Mouse (Mus musculus): Measurements from ENCODE around the gene Asic1.
"Not testable (repeated sequence)": the region's sequence is repeated elsewhere in the genome, so short reads cannot be mapped to it uniquely, and the experiment has no call there.

Gene Asic1

DNA sequence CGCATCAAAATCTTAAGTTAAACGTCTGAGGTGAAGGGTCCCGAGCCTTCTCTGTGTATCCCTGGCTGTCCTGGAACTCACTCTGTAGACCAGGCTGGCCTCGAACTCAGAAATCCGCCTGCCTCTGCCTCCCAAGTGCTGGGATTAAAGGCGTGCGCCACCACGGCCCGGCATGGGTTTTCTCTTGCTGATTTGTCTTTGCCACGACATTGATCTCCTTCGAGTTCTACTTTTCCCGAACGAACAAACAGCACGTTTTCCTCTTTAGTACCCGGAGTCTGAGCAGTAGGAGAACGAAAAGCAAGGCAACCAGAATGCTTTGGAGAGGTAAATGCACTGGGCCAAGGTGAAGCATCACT, 31.5 kb downstream of the Asic1 start:
- in situ Hi-C loops (cut with MboI, MseI): not testable (repeated sequence)

DNA sequence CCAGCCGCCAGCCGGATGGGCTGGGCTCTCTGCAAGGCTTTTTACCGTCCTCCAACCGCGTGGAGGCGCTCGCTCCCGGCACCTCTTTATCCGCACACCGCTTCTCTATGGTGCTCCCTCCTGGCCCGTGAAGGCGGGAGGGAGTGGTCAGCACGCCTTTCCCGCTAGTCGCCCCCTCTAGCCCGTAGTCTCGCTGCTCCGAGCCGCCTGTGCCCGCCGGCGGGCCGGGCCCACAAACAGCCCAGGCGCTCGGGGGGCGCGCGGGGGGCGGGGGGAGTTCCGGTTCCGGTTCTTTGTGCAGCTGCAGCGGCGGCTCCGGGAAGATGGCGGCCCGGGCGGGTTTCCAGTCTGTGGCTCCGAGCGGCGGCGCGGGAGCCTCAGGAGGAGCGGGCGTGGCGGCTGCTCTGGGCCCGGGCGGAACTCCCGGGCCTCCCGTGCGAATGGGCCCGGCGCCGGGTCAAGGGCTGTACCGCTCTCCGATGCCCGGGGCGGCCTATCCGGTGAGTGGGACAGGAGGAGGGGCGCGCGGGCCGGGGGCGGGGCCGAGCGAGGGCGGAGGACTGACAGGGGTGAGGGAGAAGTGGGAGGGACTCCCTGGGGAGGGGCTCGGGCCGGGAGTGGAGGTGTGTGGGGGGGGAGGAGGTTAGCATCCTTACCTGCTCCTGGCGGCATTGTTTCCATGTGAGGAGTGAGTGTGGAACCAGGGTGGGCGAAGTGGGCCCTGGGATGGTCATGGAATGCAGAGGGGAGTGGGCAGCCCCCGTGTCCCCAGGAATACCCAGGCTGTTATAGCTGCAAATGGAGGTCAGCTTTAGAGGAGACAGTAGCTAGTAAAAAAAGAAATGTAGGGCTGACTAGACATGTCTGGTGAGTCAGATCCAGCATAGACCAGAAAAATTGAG, 32.1 kb downstream of the Asic1 start, which contains the start of gene Smarcd1:
Smarcd1 (plus strand) TSS at position 131 of the 902 bp plus-strand sequence.
- in situ Hi-C loops (cut with MboI, MseI): no loop called here

DNA sequence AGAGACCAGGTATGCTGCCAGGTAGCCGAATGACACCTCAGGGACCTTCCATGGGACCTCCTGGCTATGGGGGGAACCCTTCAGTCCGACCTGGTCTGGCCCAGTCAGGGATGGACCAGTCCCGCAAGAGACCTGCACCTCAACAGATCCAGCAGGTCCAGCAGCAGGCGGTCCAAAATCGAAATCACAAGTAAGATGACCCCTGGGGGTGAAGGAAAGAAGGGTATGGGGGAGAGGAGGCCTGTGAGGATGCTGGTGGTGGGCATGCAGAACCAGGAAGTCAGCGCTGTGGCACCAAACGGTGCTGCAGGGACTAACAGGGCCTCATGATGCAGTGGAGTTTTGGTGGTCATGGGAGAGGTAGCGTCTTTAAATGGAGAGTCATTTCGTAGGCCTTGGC, 32.9 kb downstream of the Asic1 start:
- in situ Hi-C loops (cut with MboI, MseI): no loop called here

DNA sequence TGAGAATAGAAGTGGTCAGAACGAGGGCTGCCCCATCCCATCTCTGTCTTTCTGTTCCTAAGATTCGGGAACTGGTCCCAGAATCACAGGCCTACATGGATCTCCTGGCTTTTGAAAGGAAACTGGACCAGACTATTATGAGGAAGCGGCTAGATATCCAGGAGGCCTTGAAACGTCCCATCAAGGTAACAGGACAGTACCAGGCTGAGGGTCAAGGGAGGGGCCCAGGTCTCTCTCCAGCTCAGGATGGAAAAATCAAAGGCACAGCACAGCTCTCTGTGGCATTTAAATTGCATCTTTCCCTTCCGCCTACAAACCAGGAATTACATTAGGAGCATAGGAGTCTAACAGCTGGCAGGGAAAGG, 33.5 kb downstream of the Asic1 start:
- in situ Hi-C loops (cut with MboI, MseI): no loop called here

DNA sequence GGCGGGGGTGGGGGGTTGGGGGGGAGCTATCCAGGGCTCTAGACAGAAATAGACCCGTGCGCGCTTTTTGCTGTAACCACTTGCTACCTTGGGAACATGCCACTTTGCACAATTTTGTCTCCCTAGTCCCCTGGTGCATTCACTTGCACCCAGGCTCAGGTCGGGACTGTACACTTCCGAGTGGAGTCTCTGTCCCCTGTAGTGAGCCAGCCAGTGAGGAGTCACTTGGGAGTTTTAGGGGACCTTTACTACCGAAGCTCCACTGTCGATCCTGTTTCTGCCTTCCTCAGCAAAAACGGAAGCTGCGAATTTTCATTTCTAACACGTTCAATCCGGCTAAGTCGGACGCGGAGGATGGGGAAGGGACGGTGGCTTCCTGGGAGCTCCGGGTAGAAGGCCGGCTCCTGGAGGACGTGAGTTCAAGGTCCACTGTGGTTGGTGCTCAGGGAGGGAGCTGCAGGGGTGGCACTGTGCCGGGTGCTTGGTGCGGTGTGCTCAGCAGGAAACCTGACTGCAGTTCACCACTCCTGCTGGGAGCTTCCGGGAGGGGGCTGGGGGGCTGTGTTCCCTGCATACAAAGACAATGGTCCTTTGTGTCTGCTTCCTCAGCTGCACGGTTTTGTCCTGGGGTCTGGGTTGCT, 34.0 kb downstream of the Asic1 start:
- in situ Hi-C loops (cut with MboI, MseI): no loop called here

DNA sequence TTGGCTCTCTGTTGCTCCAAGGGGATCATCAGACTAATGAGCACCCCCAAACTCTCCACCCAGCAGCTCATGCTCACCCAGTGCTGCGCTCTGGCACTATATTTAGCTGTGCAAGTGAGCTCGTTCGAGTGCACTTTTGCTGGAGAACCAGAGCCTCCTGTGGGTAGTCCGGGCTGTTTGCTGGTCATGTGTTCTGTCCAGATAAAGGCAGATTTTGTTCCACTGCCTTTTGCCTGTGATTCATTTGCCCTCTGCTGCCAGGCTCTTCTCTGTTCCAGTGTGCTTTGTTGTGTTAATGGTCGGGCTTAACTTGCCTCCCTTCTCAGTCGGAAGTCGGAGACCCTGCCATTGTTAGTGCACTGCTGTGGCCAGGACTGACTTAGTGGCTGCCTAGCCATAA, 34.7 kb downstream of the Asic1 start:
- in situ Hi-C loops (cut with MboI, MseI): no loop called here

DNA sequence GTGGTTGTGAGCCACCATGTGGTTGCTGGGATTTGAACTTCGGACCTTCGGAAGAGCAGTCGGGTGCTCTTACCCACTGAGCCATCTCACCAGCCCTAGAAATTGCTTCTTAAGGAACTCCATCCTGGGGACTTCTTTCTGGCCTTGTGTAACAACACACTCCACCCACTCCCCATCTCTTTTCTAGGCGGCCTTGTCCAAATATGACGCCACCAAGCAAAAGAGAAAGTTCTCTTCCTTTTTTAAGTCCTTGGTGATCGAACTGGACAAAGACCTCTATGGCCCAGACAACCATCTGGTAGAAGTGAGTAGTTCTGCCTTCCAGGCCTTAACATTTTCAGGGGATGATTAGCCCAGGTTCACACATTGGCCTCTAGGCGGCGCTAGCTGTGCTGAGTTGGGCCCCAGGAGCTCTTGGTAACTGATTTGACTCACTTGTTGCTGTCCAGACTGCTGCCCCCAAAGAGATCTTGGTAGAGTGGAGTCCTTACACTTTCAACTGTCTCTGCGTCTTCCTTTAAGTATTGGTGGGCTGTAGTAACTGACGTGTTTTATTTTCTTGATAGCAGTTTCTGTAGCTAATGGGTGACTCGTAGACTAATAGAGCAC, 35.4 kb downstream of the Asic1 start, which contains the start of gene Gm17349:
Gm17349 (minus strand) TSS at position 51 of the 609 bp plus-strand sequence.
- in situ Hi-C loops (cut with MboI, MseI): no loop called here

DNA sequence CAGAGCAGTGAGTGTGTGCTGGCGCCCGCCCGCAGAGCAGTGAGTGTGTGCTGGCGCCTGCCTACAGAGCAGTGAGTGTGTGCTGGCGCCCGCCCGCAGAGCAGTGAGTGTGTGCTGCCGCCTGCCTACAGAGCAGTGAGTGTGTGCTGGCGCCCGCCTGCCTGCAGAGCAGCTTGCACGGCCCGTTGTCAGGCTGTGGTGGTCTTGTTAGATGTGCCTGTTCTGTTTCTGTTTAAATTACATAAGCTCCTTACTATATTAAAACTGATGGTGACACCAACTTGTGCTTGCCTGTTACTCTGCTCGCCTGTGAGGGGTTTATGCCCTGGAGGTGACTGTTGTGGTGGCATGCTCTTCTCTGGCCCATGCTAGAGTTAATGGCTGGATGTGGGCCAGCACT, 38.0 kb downstream of the Asic1 start:
- in situ Hi-C loops (cut with MboI, MseI): no loop called here

DNA sequence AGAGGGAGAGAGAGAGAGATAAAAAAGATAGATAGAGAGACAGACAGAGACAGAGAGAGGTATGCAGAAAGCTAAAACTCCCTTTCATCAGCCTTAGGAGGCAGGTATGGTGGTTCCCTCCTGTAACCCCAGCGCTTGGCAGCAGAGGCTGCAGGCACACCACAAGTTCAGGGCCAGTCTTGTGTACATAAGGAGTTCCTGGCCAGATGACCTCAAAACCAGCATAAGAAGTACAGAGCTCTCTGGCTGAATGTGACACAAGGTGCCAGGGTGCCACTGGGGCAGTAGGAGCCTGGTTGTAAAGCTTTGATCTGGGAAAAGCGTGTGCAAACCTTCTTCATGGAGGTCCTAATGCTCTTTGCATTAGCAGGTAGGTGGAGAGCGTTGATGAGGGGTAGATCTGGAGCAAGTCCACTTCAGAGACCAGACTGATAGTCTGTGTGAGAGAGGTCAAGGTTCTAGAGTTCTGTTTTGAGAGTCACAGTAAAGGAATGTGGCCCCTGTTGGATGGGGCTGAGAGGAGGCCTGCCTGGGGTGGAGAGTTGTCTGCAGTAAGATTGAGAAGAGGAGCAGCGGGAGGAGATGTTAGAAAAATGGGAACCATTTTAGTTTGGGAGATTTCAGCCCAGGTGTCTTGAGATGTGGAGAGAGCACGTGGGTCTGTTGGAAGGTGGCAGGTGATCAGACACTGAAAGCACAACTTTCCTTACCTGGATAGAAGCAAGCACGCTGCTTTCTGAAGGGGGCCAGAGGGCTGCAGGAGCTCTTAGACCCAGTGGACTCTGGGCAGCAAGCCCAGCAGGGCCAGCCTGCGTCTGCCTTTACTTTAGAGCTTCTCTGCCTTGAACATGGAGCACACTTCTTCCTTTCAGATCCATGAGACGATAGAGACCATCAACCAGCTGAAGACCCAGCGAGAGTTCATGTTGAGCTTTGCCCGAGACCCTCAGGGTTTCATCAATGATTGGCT, 40.3 kb downstream of the Asic1 start:
- in situ Hi-C loops (cut with MboI, MseI): no loop called here

DNA sequence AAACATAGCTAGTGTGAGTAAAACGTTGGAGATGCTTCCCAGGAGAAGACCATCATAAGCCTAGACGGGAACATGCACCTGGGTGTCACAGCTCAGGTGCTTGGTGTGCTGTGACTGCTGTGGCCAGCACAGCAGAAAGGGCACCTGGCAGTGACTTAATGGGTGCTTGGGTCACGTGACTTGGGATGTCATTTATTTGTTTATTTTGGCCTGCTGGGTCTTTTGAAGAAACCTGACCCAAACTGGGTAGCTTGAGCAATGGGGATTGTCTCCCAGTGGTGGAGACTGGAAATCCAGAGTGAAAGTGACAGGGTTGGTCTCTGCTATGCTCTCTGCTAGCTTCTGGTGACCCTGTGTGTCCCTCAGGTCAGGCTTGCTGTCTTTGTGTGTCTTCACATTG, 41.3 kb downstream of the Asic1 start:
- in situ Hi-C loops (cut with MboI, MseI): no loop called here

DNA sequence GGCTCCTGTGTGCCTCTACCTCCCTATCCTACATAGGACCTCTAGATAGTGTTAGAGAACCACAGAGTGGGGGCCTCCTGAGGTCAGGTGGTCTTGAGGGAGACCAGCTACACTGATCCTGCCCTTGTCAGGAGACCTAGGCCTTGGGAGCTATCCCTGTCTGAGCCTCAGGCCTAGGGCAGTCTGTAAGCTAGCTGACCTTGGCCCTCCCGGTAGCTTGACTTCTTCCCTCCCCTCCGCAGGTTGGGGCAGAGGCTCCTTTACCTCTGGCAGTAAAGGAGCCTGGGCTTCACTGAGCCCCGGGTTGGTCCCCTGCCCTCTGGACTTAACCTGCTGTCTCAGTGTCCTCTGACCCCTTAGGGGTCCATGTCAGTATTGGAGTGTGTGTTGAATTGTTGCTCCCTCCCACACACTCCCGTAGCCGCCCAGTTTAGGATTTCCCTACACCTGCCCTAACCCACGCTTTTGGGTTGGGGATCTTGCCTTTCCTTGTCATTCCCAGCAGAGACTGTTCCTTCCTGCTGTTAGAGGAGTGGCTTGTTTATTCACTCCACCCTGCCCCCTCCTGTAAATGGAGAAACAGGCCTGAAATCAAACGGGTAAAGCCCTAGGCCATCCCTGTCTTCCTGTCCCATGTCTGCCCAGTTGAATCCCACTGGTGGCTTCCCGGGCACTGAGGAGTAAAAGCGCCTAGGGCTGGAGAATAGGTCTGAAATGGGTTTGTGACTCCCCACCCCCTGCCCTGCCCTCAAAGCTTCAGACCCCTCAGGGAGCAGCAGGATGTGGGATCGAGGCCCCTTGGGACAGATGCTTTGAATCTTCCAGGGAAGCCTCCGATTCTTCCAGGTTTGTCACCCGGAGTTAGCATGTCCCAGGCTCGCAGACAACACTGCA, 42.7 kb downstream of the Asic1 start:
- in situ Hi-C loops (cut with MboI, MseI): no loop called here

DNA sequence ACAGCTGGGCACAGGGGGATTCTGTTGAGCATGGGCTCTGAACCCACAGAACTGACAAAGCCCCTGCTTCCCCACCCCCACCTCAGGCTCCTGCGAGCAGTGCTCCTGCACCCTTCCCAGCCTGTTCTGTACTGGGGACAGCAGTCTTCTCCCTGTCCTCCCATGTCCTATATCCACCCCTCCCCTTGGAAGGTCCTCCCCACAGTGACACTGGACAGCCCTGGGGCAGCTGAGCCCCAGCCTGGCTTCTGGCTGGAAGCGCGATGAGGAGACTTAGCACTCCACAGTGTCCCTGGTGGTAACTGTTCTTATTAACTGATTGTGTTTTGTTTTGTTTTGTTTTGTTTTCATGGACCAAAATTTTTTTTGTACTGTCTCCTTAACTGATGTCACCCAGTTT, 43.4 kb downstream of the Asic1 start:
- in situ Hi-C loops (cut with MboI, MseI): no loop called here

DNA sequence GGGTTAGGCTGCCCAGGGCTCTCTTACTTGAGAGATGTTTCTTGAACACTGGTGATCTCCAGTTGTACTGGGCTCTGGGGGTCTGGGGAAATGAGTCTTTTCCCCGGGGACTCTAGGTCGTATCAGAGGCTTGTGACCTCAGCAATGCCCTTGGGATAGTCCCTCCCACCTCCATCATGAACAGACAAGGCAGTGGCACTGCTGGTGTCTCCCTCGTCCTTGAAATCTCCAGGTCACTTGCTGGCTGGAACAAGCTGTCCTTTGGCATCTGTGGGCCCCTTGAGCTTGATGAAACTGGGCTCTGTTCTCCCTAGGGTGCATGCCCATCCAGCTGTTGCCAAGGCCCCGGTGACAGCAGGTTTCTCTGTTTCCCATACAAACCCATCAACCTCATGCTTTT, 44.0 kb downstream of the Asic1 start:
- in situ Hi-C loops (cut with MboI, MseI): no loop called here

DNA sequence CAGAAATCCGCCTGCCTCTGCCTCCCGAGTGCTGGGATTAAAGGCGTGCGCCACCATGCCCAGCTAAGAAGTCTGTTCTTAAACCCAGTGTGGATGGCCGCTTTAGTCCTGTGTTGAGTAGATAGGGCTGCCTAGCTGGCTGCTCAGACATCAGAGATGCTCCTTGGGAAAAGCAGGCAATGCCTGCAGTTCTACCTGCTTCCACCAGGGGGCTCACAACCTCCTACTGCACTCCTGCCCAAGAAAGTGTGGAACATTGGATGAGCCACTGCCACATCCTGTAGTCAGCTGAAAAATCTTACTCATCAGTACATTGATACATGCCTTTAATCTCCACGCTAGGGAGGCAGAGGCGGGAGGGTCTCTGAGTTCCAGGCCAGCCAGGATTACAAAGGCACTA, 44.7 kb downstream of the Asic1 start:
- in situ Hi-C loops (cut with MboI, MseI): no loop called here

DNA sequence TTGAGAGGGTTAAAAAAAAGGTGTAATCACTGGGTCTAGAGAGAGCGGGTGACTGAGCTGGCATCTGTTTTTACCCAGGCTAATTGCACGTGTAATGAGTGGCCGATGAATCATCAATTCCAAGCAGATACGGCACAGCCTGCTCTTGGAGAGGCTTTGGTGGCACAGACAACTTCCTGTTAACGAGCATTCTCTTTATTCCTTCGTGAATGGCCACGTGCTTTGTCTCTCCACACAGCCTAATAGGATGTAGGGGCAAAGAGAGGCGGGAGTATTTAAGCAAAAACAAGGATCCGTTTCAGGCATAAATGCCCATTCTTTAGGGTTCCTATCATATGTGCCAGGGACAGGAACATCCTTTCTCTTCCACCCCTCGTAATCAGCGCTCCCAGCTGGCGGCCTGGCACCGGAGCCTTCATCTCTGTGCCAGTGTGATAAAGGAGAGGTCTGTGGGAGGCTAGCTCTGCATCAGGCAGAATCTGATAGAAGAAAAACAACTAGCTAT, 45.2 kb downstream of the Asic1 start:
- in situ Hi-C loops (cut with MboI, MseI): no loop called here

DNA sequence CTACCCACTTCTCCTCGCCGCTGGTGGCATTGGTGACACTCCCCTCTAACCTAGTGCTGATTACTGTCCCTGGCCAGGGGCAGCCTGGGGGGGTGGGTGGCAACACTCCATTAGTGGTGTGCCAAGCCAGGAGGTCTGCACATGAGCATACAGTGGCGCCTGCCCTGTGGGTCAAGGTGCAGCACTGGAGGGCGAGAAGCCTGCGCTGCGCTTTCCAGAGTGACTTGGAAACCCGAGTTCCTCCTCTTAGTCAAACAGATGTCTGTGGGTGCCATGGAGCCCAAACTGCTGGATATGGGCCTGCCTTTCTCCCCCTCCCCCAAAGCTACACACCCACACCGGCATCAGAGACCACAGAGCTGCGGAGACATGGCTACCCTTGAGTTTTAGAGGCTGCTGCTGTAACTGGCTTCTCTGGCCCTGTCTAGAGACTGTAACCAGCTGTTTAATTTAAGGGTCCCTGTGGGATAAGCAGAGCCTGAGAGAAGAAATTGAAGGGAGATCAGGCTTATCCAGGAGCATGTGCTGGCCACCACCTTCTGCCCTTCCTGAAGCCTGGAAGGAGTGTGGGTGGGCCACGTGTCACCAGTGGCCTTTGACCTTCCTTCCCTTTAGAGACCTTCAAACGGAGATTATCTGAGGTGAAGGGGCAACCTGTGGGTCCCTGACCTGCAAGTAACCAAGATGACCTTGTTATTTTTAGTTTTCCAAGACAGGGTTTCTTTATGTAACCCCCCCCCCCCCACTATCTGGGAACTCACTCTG, 46.0 kb downstream of the Asic1 start:
- in situ Hi-C loops (cut with MboI, MseI): no loop called here

DNA sequence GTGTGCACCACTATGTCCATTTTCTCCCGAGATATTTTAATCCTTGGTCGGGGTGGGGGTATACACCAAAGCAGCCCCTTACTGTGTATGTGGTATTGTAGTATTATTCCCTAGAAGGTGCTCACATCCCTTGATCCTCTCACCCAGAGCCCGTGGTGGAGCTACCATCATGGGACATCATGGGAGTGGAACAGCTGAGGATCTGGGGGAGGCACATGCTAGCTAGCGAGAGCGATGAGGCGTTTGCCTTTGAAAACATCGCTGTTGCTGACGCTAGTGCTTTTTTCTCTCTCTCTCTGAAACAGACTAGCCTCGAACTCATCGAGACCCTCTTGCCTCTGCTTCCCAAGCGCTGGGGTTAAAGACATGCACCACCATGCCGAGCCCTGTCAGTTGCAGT, 46.6 kb downstream of the Asic1 start:
- in situ Hi-C loops (cut with MboI, MseI): no loop called here

DNA sequence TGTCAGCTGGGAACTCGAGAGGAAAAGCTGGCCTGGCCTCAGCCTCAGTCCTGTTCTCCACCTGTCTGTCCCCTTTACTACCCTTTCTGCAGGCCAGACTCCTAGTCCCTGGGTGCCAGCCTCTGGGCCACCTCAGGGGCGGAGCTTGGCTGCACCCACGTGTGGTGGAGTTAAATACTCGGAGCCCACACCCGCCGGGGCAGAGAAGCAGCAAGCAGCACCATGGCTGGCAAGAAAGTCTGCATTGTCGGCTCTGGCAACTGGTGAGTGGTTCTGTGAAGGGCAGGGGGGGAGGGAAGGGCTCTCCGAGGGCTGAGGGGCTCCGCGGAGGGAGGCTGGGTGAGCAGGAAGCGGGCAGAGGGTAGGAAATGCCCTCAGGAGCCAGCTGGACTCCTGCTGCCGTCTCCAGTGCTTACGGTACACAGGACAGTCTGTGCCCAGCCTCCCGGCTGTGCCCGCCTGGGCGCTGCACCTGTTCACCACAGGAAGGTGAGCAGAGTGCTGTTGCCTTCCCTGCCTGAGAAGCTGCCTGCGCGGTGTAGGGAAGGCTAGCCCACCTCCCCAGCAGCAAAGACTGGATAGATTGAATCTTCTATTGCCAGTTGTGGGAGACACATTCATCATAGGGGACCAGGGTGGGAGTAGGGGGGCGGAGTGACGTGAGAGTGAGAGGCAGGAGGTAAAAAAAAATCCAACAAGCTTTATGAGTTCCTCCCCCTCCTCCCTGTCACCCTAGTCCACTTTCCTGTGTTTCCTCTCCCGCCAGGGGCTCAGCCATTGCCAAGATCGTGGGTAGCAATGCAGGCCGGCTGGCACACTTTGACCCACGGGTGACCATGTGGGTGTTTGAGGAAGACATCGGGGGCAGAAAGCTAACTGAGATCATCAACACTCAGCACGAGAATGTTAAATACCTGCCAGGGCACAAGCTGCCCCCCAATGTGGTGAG, 47.5 kb downstream of the Asic1 start, which contains the start of gene Gpd1:
Gpd1 (plus strand) TSS at position 130 of the 949 bp plus-strand sequence.
- in situ Hi-C loops (cut with MboI, MseI): no loop called here

Data from T-helper 2 cell (primary cell).